Mouse (Mus musculus): ENCODE measurements at regions not wholly inside any gene's neighbourhood (a gene's known extent, or its start where the extent isn't known, plus 50 kb on each side); places are given as distances from the start of the nearest gene placed in this dataset.

DNA sequence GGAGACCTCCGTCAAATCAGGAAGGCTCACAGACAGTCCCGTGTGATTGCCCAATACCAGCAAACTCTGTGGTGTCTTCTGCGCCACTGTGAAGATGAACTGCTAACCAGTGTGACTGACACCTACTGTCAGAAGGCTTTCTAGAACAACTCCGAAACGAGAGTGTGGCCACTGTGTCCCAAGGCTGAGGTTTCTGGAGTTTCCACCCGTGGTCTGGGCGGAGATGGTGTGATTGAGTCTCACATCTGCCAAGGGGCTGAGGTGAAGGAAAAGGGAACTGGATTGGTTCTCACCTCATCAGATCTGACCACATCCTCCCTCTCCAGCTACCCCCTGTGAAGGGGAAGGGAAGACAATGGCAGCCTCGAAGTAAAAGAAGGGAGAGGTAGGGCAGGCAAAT lies 79.6 kb upstream of the 4930412O13Rik start:
- DNase-seq (ENCODE audit: low spot score), result no peak

GRCm38 (mm10) chr2:9804306-9804705 lies 76.7 kb upstream of the 4930412O13Rik start:
- DNase-seq (ENCODE audit: low spot score), result no peak

DNA sequence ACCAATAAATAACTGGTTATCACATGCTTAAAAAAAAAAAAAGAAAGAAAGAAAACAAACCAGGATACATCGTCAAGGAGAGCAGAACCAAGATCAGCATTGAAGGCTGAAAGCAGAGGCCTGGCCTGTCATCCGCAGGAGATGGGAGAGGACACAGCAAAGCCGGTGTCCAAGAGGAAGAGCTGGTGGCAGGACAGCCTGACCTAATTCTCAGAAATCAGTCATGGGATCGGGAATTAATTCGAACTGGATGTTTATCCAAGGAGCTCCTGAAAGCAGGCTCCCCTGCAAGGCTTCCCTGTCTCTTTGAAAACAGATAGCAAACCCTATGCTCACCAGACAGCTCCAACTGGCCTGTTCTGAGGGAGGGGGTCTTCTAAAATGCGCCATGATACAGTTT lies 75.5 kb upstream of the 4930412O13Rik start:
- no peak for DNase-seq (ENCODE audit: low spot score)
